Mouse (Mus musculus) C2C12 (cell line): ENCODE data around the gene Il23a. TPM values are rescaled to one million over a fixed set of nuclear protein-coding genes. Genes with fewer than 3 reads are reported as not detected.
A peak's percentile ranks its signal among the peaks of the same experiment; 100 is the strongest.

Source experiments
- H3K27me3 ChIP-seq: one replicate; pipeline ENCODE4 v1.6.1; 2011; ENCODE audit not compliant: control insufficient read depth, insufficient read depth, insufficient read length
- H3K36me3 ChIP-seq: one replicate; pipeline ENCODE4 v1.6.1; 2011; ENCODE audit not compliant: control insufficient read depth, insufficient read depth
- H3K4me3 ChIP-seq: one replicate; pipeline ENCODE4 v1.5.1; 2011; ENCODE audit warnings: mild to moderate bottlenecking, control low read depth; ENCODE audit not compliant: poor library complexity, insufficient read depth, severe bottlenecking
- H3K79me2 ChIP-seq: one replicate; pipeline ENCODE4 v1.6.1; 2011; ENCODE audit not compliant: control insufficient read depth, insufficient read depth
- H3K79me3 ChIP-seq: one replicate; pipeline ENCODE4 v1.6.1; 2011; ENCODE audit warnings: low read depth, control low read depth
- H3ac ChIP-seq: one replicate; pipeline ENCODE3; 2011; ENCODE audit warnings: low read depth; ENCODE audit not compliant: control insufficient read depth, insufficient read length
- CEBPB ChIP-seq: IDR thresholded peaks from one replicate; pipeline ENCODE4 v1.6.1; 2011; ENCODE audit warnings: low read depth, mild to moderate bottlenecking, control low read depth, moderate library complexity
- CTCF ChIP-seq: IDR thresholded peaks from one replicate; pipeline ENCODE4 v1.5.1; 2011; ENCODE audit not compliant: control insufficient read depth, insufficient read depth, insufficient read length
- FOSL1 ChIP-seq: IDR thresholded peaks from one replicate; pipeline ENCODE4 v1.8.0; 2011; ENCODE audit warnings: mild to moderate bottlenecking, low read length; ENCODE audit not compliant: poor library complexity, insufficient read depth, severe bottlenecking
- MAX ChIP-seq: IDR thresholded peaks from one replicate; pipeline ENCODE4 v1.6.1; 2011; ENCODE audit warnings: mild to moderate bottlenecking, control low read depth
- MYOD1 ChIP-seq: IDR thresholded peaks from one replicate; pipeline ENCODE4 v1.6.1; 2011; ENCODE audit warnings: low read depth; ENCODE audit not compliant: control insufficient read depth, insufficient read length
- MYOG ChIP-seq: IDR thresholded peaks from one replicate; pipeline ENCODE4 v1.6.1; 2011; ENCODE audit not compliant: control insufficient read depth, insufficient read length; ENCODE audit errors: extremely low read depth
- USF1 ChIP-seq: IDR thresholded peaks from one replicate; pipeline ENCODE4 v1.6.1; 2011; ENCODE audit warnings: low read depth, mild to moderate bottlenecking, control low read depth, moderate library complexity
- polyA plus RNA-seq: library from polyadenylated mRNA; unstranded; fragments of >200 nt; fragmentation: generic; extraction: Trizol; gene quantifications from one replicate; pipeline ENCODE4 v1.2.1, GENCODE M21; 2012; ENCODE audit warnings: missing spikeins

The Il23a gene
- polyA plus RNA-seq, 1 experiment = not detected

- Histone ChIP-seq H3K36me3 (peaks cover 65% of the 10 kb centered on the region), H3ac (no peak overlapping the region), H3K79me2 (no peaks in the 10 kb centered on the region), H3K79me3 (no peaks in the 10 kb centered on the region), H3K27me3 (no peaks in the 10 kb centered on the region), H3K4me3 (no peak overlapping the region)
- TF ChIP-seq CEBPB (no peak), MYOG (no peak), CTCF (no peak), USF1 (no peak), MAX (no peak), FOSL1 (no peak), MYOD1 (no peak)
Observed at GRCm38 (mm10) chr10:128315578-128315977, 17.0 kb upstream of the Il23a start.

DNA sequence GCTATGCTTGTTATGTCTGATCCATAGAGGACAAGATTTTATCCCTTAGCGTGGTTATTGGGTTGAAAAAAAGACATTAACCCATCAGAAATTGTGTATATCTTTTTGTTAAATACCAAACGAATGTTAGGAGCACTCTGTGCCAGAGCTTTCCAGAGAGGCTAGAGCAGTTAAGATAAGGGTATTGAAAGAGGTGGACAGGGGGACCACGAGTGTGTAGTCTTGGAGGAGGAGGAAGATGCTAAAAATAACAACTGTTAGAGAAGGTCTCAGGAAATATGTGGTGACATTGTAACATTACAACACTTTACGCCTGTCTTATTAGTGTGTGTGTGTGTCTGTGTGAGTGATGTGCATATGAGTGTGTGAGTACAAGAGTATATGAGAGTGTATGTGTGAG, 12.3 kb upstream of the Il23a start:
- Histone ChIP-seq H3K36me3 (peaks cover 32% of the 10 kb centered on the region), H3ac (no peak overlapping the region), H3K79me2 (no peaks in the 10 kb centered on the region), H3K79me3 (no peaks in the 10 kb centered on the region), H3K4me3 (no peak overlapping the region), H3K27me3 (no peaks in the 10 kb centered on the region)
- TF ChIP-seq USF1 (no peak), MAX (no peak), MYOD1 (no peak), CEBPB (no peak), CTCF (no peak), MYOG (no peak), FOSL1 (no peak)

GRCm38 (mm10) chr10:128310177-128310576, 11.6 kb upstream of the Il23a start:
- TF ChIP-seq USF1 (no peak), FOSL1 (no peak), MYOD1 (no peak), CEBPB (no peak), MYOG (no peak), MAX (no peak), CTCF (no peak)
- Histone ChIP-seq H3K36me3 (peaks cover 26% of the 10 kb centered on the region), H3K27me3 (no peaks in the 10 kb centered on the region)

GRCm38 (mm10) chr10:128309654-128310053, 11.1 kb upstream of the Il23a start:
- TF ChIP-seq FOSL1 (no peak), CTCF (no peak), CEBPB (no peak), USF1 (no peak), MYOG (no peak), MYOD1 (no peak), MAX (no peak)
- H3K27me3 ChIP-seq = no peaks in the 10 kb centered on the region
- peaks cover 22% of the 10 kb centered on the region for H3K36me3 ChIP-seq
- H3K4me3 ChIP-seq = no peak overlapping the region
- H3K79me3 ChIP-seq = no peaks in the 10 kb centered on the region
- no peak overlapping the region for H3ac ChIP-seq
- H3K79me2 ChIP-seq = peaks cover 2% of the 10 kb centered on the region

More at GRCm38 (mm10) chr10:128310177-128310576, 11.6 kb upstream of the Il23a start:
- H3K79me2 ChIP-seq = no peaks in the 10 kb centered on the region
- H3K79me3 ChIP-seq = no peaks in the 10 kb centered on the region
- H3ac ChIP-seq = peak overlapping the region; percentile 12
- H3K4me3 ChIP-seq = no peak overlapping the region

GRCm38 (mm10) chr10:128303126-128304021, 4.8 kb upstream of the Il23a start, which contains the start of gene Pan2:
Gene Pan2, plus strand, starts transcription at chr10:128303335.
- Histone ChIP-seq H3K4me3 (peak within 1 kb of the TSS; percentile 56), H3K36me3 (no peaks in the 10 kb centered on the region), H3K79me2 (peaks cover 15% of the 10 kb centered on the region), H3ac (peak within 1 kb of the TSS; percentile 79), H3K79me3 (peaks cover 5% of the 10 kb centered on the region), H3K27me3 (no peaks in the 10 kb centered on the region)
- TF ChIP-seq MYOG (no peak), USF1 (no peak), CTCF (no peak), CEBPB (no peak), MYOD1 (no peak), MAX (no peak), FOSL1 (no peak)
